Mouse (Mus musculus) kidney, postnatal 0 days (tissue): ENCODE results near the gene Map1lc3b. TPM values are rescaled to one million over a fixed set of nuclear protein-coding genes. Genes with fewer than 3 reads are reported as not detected.

ENCODE experiments used
- ATAC-seq: fragments of 200-750 bp; cut with Nextera tagmentation; replicated peaks from 2 replicates; pipeline ENCODE4 v1.8.0; 2017; ENCODE audit warnings: low read depth, moderate number of reproducible peaks, moderate TSS enrichment, moderate library complexity; ENCODE audit not compliant: low FRiP score
- DNase-seq: peaks from one replicate; pipeline ENCODE4 v3.0.0-alpha.2; 2016; ENCODE audit warnings: low spot score
- H3K27ac ChIP-seq: fragments of 300-500 bp; sonication (generic); 2 replicates; pipeline ENCODE4 v1.5.1; 2014; ENCODE audit warnings: mild to moderate bottlenecking
- H3K27me3 ChIP-seq: fragments of 300-500 bp; sonication (generic); 2 replicates; pipeline ENCODE4 v1.6.1; 2014; ENCODE audit warnings: low read length, mixed read lengths; ENCODE audit not compliant: insufficient read depth
- H3K36me3 ChIP-seq: fragments of 300-500 bp; sonication (generic); 2 replicates; pipeline ENCODE4 v1.6.1; 2014; ENCODE audit warnings: low read length, mixed read lengths; ENCODE audit not compliant: insufficient read depth
- H3K4me1 ChIP-seq: fragments of 300-500 bp; sonication (generic); replicated peaks from 2 replicates; pipeline ENCODE4 v1.6.1; 2014; ENCODE audit warnings: antibody characterized with exemption, low read length, mixed read lengths; ENCODE audit not compliant: insufficient read depth
- H3K4me2 ChIP-seq: fragments of 300-500 bp; sonication (generic); 2 replicates; pipeline ENCODE4 v1.6.1; 2014; ENCODE audit warnings: mild to moderate bottlenecking, low read length, moderate library complexity, mixed read lengths
- H3K4me3 ChIP-seq: fragments of 300-500 bp; sonication (generic); replicated peaks from 2 replicates; pipeline ENCODE4 v1.5.1; 2014; ENCODE audit warnings: low read depth, low read length
- H3K9ac ChIP-seq: fragments of 300-500 bp; sonication (generic); 2 replicates; pipeline ENCODE4 v1.6.1; 2014; ENCODE audit warnings: low read depth, low read length
- H3K9me3 ChIP-seq: fragments of 300-500 bp; sonication (generic); replicated peaks from 2 replicates; pipeline ENCODE4 v1.6.1; 2016; ENCODE audit warnings: low read length, inconsistent platforms, mixed read lengths
- CTCF ChIP-seq: IDR thresholded peaks from 2 replicates; pipeline ENCODE4 v1.5.1; 2016; ENCODE audit warnings: antibody characterized with exemption, low read depth, mild to moderate bottlenecking, moderate library complexity
- WGBS: fragments of 180-500 bp; shearing (Covaris S2); extraction: QIAGEN DNeasy Blood & Tissue Kit; methylation state at CpG from one replicate; pipeline ENCODE4 v1.1.7; 2014; 5-methylcytosine and 5-hydroxymethylcytosine counted together
- polyA plus RNA-seq: library from polyadenylated mRNA; unstranded; fragments of >200 nt; fragmentation: Nextera tagmentation; extraction: Ambion mirVana; gene quantifications from 2 replicates; pipeline ENCODE4 v1.2.1, GENCODE M21; 2015

Gene Map1lc3b
- polyA plus RNA-seq, 1 experiment from 2014 or later, result 281 TPM

GRCm38 (mm10) chr8:121598892-121599291, 8.7 kb downstream of the Map1lc3b start:
- no peaks in the 10 kb centered on the region for H3K9me3 ChIP-seq
- peak; percentile 78 for ATAC-seq
- H3K4me2 ChIP-seq, result no peak overlapping the region
- no peaks in the 10 kb centered on the region for H3K4me1 ChIP-seq
- WGBS, result 28% methylated on average over 7 of the region's 7 CpGs
- TF ChIP-seq CTCF, result peak; percentile 94
- H3K36me3 ChIP-seq, result peaks cover 50% of the 10 kb centered on the region
- H3K27me3 ChIP-seq, result no peaks in the 10 kb centered on the region
- H3K27ac ChIP-seq, result no peak overlapping the region
- peak; percentile 89 for DNase-seq
- no peak overlapping the region for H3K4me3 ChIP-seq
- no peak overlapping the region for H3K9ac ChIP-seq

GRCm38 (mm10) chr8:121599842-121600241, 9.7 kb downstream of the Map1lc3b start:
- 89% methylated on average over 14 of the region's 14 CpGs for WGBS
- Histone ChIP-seq H3K4me1 (no peaks in the 10 kb centered on the region), H3K9me3 (no peaks in the 10 kb centered on the region), H3K9ac (no peak overlapping the region), H3K4me2 (no peak overlapping the region), H3K27ac (no peak overlapping the region), H3K36me3 (peaks cover 51% of the 10 kb centered on the region), H3K4me3 (no peak overlapping the region), H3K27me3 (no peaks in the 10 kb centered on the region)
- TF ChIP-seq CTCF, result no peak
- no peak for ATAC-seq
- no peak for DNase-seq

- DNase-seq (no peak), ATAC-seq (no peak)
- Histone ChIP-seq H3K4me3 (no peak overlapping the region), H3K36me3 (peaks cover 61% of the 10 kb centered on the region), H3K9ac (no peak overlapping the region), H3K4me1 (no peaks in the 10 kb centered on the region), H3K9me3 (no peaks in the 10 kb centered on the region), H3K4me2 (no peak overlapping the region), H3K27ac (no peak overlapping the region), H3K27me3 (no peaks in the 10 kb centered on the region)
- WGBS, result 94% methylated on average over 12 of the region's 12 CpGs
- TF ChIP-seq CTCF, result no peak
Observed at GRCm38 (mm10) chr8:121602411-121602810, 12.2 kb downstream of the Map1lc3b start.

GRCm38 (mm10) chr8:121602860-121603259, 12.7 kb downstream of the Map1lc3b start:
- no peaks in the 10 kb centered on the region for H3K4me1 ChIP-seq
- peak; percentile 92 for DNase-seq
- no peak overlapping the region for H3K9ac ChIP-seq
- H3K27me3 ChIP-seq, result no peaks in the 10 kb centered on the region
- H3K9me3 ChIP-seq, result no peaks in the 10 kb centered on the region
- ATAC-seq, result 0 out of 2 replicates have a peak, but pooled peaks have one; percentile 46
- 35% methylated on average over 3 of the region's 3 CpGs for WGBS
- peaks cover 60% of the 10 kb centered on the region for H3K36me3 ChIP-seq
- no peak overlapping the region for H3K4me3 ChIP-seq
- peak; percentile 98 for TF ChIP-seq CTCF
- no peak overlapping the region for H3K27ac ChIP-seq
- H3K4me2 ChIP-seq, result no peak overlapping the region

GRCm38 (mm10) chr8:121603801-121604200, 13.6 kb downstream of the Map1lc3b start:
- no peak for TF ChIP-seq CTCF
- Histone ChIP-seq H3K9me3 (no peaks in the 10 kb centered on the region), H3K4me3 (no peak overlapping the region), H3K9ac (no peak overlapping the region), H3K4me2 (no peak overlapping the region), H3K27ac (no peak overlapping the region), H3K4me1 (no peaks in the 10 kb centered on the region), H3K36me3 (peaks cover 63% of the 10 kb centered on the region), H3K27me3 (no peaks in the 10 kb centered on the region)
- 94% methylated on average over 12 of the region's 12 CpGs for WGBS
- DNase-seq (no peak), ATAC-seq (no peak)

GRCm38 (mm10) chr8:121607661-121608060, 17.5 kb downstream of the Map1lc3b start:
- Histone ChIP-seq H3K4me3 (no peak overlapping the region), H3K4me2 (no peak overlapping the region), H3K27ac (no peak overlapping the region), H3K4me1 (no peaks in the 10 kb centered on the region), H3K9me3 (no peaks in the 10 kb centered on the region), H3K36me3 (peaks cover 65% of the 10 kb centered on the region), H3K9ac (no peak overlapping the region), H3K27me3 (no peaks in the 10 kb centered on the region)
- DNase-seq, result peak; percentile 47
- no peak for ATAC-seq
- WGBS, result 86% methylated on average over 5 of the region's 5 CpGs
- peak; percentile 72 for TF ChIP-seq CTCF

GRCm38 (mm10) chr8:121609251-121609650, 19.1 kb downstream of the Map1lc3b start:
- H3K9ac ChIP-seq, result no peak overlapping the region
- no peak for DNase-seq
- ATAC-seq, result no peak
- H3K27ac ChIP-seq, result no peak overlapping the region
- no peaks in the 10 kb centered on the region for H3K9me3 ChIP-seq
- no peak overlapping the region for H3K4me2 ChIP-seq
- no peaks in the 10 kb centered on the region for H3K4me1 ChIP-seq
- H3K27me3 ChIP-seq, result no peaks in the 10 kb centered on the region
- no peak for TF ChIP-seq CTCF
- peaks cover 61% of the 10 kb centered on the region for H3K36me3 ChIP-seq
- no peak overlapping the region for H3K4me3 ChIP-seq
- WGBS, result 81% methylated on average over 15 of the region's 15 CpGs
